Mouse (Mus musculus) CH12.LX (cell line): ENCODE data around the gene Chga. TPM values are rescaled to one million over a fixed set of nuclear protein-coding genes. Genes with fewer than 3 reads are reported as not detected.

Source experiments
- DNase-seq: peaks from one replicate; pipeline ENCODE4 v3.0.0-alpha.2; 2013; ENCODE audit errors: extremely low read depth
- H3K27ac ChIP-seq: 2 replicates; pipeline ENCODE4 v1.5.1; 2012; ENCODE audit warnings: low read depth, mild to moderate bottlenecking, control low read depth, moderate library complexity; ENCODE audit not compliant: insufficient read depth
- H3K27me3 ChIP-seq: replicated peaks from 2 replicates; pipeline ENCODE3; 2012; ENCODE audit warnings: inconsistent platforms
- H3K36me3 ChIP-seq, 2 experiments: replicated peaks in 1 of 2; 2 replicates each; pipeline versions ENCODE3 to v1.6.1; 2012; ENCODE audit warnings: inconsistent platforms in 1 of 2, low read length in 1 of 2, mild to moderate bottlenecking in 1 of 2, mixed read lengths in 1 of 2, moderate library complexity in 1 of 2; ENCODE audit not compliant: control insufficient read depth in 1 of 2, insufficient read depth in 1 of 2
- H3K4me1 ChIP-seq, 2 experiments: 2 replicates each; pipeline ENCODE4 v1.6.1; 2012; ENCODE audit warnings: inconsistent platforms in 1 of 2, moderate library complexity in 1 of 2; ENCODE audit not compliant: insufficient read depth in 2 of 2, control insufficient read depth in 1 of 2
- H3K4me2 ChIP-seq: 2 replicates; pipeline ENCODE4 v1.6.1; 2012; ENCODE audit warnings: low read depth, mild to moderate bottlenecking, control low read depth; ENCODE audit not compliant: poor library complexity, insufficient read depth, severe bottlenecking
- H3K4me3 ChIP-seq, 3 experiments: fragments of 150-350 bp in 1 of 3; sonication (generic) in 1 of 3; replicated peaks in 1 of 3; 2 replicates each; pipeline versions ENCODE3 to v1.5.1; 2011 to 2012; ENCODE audit warnings: low read depth in 2 of 3, low read length in 2 of 3, mild to moderate bottlenecking in 2 of 3, moderate library complexity in 2 of 3, control low read depth in 1 of 3, improper control_type of control experiment in 1 of 3, inconsistent platforms in 1 of 3, mixed read lengths in 1 of 3; ENCODE audit not compliant: poor library complexity in 1 of 3
- H3K79me2 ChIP-seq: replicated peaks from 2 replicates; pipeline ENCODE4 v1.6.1; 2012; ENCODE audit warnings: mild to moderate bottlenecking, moderate library complexity; ENCODE audit not compliant: control insufficient read depth, poor library complexity, insufficient read depth, severe bottlenecking; ENCODE audit errors: extremely low read depth
- H3K9ac ChIP-seq: 2 replicates; pipeline ENCODE4 v1.6.1; 2012; ENCODE audit warnings: low read depth, mild to moderate bottlenecking, control low read depth, moderate library complexity; ENCODE audit not compliant: insufficient read depth
- H3K9me3 ChIP-seq: replicated peaks from 2 replicates; pipeline ENCODE3; 2012; ENCODE audit warnings: low read length, inconsistent platforms, mixed read lengths
- CHD2 ChIP-seq: IDR thresholded peaks from 2 replicates; pipeline ENCODE4 v1.6.1; 2011; ENCODE audit warnings: low read length, improper control_type of control experiment
- E2F4 ChIP-seq: IDR thresholded peaks from 2 replicates; pipeline ENCODE4 v1.6.1; 2011; ENCODE audit warnings: low read depth, low read length, improper control_type of control experiment; ENCODE audit not compliant: insufficient replicate concordance
- IRF4 ChIP-seq: IDR thresholded peaks from 2 replicates; pipeline ENCODE4 v1.6.1; 2014; ENCODE audit warnings: low read depth, mild to moderate bottlenecking, inconsistent platforms, low read length, improper control_type of control experiment
- MAFK ChIP-seq: IDR thresholded peaks from 2 replicates; pipeline ENCODE4 v1.6.1; 2011; ENCODE audit warnings: low read length, improper control_type of control experiment; ENCODE audit not compliant: insufficient replicate concordance
- MAZ ChIP-seq: IDR thresholded peaks from 2 replicates; pipeline ENCODE4 v1.6.1; 2012; ENCODE audit warnings: low read depth, mild to moderate bottlenecking, inconsistent platforms, low read length, improper control_type of control experiment, moderate library complexity
- POLR2AphosphoS2 ChIP-seq: IDR thresholded peaks from 2 replicates; pipeline ENCODE4 v1.6.1; 2011; ENCODE audit warnings: low read depth, low read length, improper control_type of control experiment
- RCOR1 ChIP-seq: conservative IDR thresholded peaks from 2 replicates; pipeline ENCODE4 v1.6.1; 2012; ENCODE audit warnings: low read depth, mild to moderate bottlenecking, inconsistent platforms, low read length, improper control_type of control experiment
- SMC3 ChIP-seq: IDR thresholded peaks from 2 replicates; pipeline ENCODE4 v1.6.1; 2011; ENCODE audit warnings: low read depth, low read length, improper control_type of control experiment
- USF1 ChIP-seq: IDR thresholded peaks from 2 replicates; pipeline ENCODE4 v1.6.1; 2014; ENCODE audit warnings: low read depth, mild to moderate bottlenecking, inconsistent platforms, low read length, improper control_type of control experiment
- dilution Hi-C: fragments of 300-500 bp; cut with MboI; formaldehyde crosslinking; loops from 2 replicates; pipeline ENCODE4 v1.14.3; 2020; ENCODE audit warnings: low sequenced_read_pairs; ENCODE audit not compliant: extremely low pct_unique_long_range_greater_than_20kb, extremely low pct_ligation_motif_present
- in situ Hi-C: fragments of 300-500 bp; cut with MboI; formaldehyde crosslinking; loops from 3 replicates; pipeline ENCODE4 v1.14.3; 2019; ENCODE audit warnings: low sequenced_read_pairs, low pct_ligation_motif_present, low pct_unique_long_range_greater_than_20kb, mixed read lengths
- polyA plus RNA-seq: library from polyadenylated mRNA; unstranded; fragments of >175 nt; gene quantifications from 2 replicates; pipeline ENCODE4 v1.2.1, GENCODE M21; 2012; ENCODE audit warnings: low read depth; ENCODE audit not compliant: insufficient read length
- total RNA-seq, 2 experiments: library from RNA; depleted of rRNA; stranded (reverse); fragments of 300-350 nt in 1 of 2; fragments of >200 nt in 1 of 2; gene quantifications; 2 replicates each; pipeline ENCODE4 v1.2.3; 2012 to 2014

The Chga gene
- total and polyA plus RNA-seq, 3 experiments, result not detected

- no peak for TF ChIP-seq USF1
- TF ChIP-seq, all 38 proteins: peak for 0
- Histone ChIP-seq H3K4me3 (no peak overlapping the region), H3K79me2 (no peaks in the 10 kb centered on the region), H3K27ac (no peak overlapping the region), H3K4me2 (no peak overlapping the region), H3K36me3 (peaks cover 25 to 90% of the 10 kb centered on the region in 2 experiments), H3K9ac (no peak overlapping the region), H3K4me1 (peaks cover 4 to 27% of the 10 kb centered on the region in 2 experiments; a peak in 3 of 4 replicates), H3K9me3 (no peaks in the 10 kb centered on the region), H3K27me3 (no peaks in the 10 kb centered on the region)
- dilution Hi-C loops (no loop called here), in situ Hi-C loops (no loop called here)
- DNase-seq, result no peak
Measured at GRCm38 (mm10) chr12:102590711-102591360, 36.1 kb downstream of the Chga start.

GRCm38 (mm10) chr12:102593699-102594098, 38.9 kb downstream of the Chga start:
- H3K9me3 ChIP-seq, result peaks cover 6% of the 10 kb centered on the region
- H3K36me3 ChIP-seq, result peaks cover 3 to 88% of the 10 kb centered on the region in 2 experiments
- no peak for DNase-seq
- H3K27me3 ChIP-seq, result no peaks in the 10 kb centered on the region
- no peak overlapping the region for H3K27ac ChIP-seq
- H3K4me1 ChIP-seq, result peaks cover 0 to 3% of the 10 kb centered on the region in 2 experiments; a peak in 1 of 4 replicates
- no peak overlapping the region for H3K9ac ChIP-seq
- no peak overlapping the region for H3K4me3 ChIP-seq
- in situ Hi-C loops, result no loop called here
- H3K4me2 ChIP-seq, result no peak overlapping the region
- no peaks in the 10 kb centered on the region for H3K79me2 ChIP-seq
- dilution Hi-C loops, result no loop called here
- TF ChIP-seq SMC3 (no peak), MAFK (no peak), CHD2 (no peak), POLR2AphosphoS2 (no peak)

DNA sequence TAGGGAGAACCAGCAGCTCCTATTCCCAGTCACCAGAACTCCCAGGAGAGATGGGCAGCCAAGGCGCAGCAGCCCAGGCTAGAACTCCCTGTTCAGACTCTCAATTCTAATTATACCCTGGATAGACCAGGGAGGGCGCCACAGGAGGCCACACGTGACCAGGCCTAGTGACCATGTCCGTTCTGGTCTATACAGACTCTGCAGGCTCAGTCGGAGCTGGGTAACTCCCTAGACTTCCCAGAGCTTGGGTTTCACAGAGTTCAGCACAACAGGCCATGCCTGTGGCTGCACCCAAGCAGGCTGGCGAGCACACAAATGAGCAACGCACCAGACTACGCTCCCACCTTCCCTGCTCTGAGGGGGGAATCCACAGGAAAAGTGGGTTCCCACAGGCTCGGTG, 39.9 kb downstream of the Chga start:
- no peak for TF ChIP-seq RCOR1
- TF ChIP-seq E2F4, result no peak
- no peak for TF ChIP-seq IRF4
- TF ChIP-seq MAZ, result no peak
- TF ChIP-seq POLR2AphosphoS2, result no peak
- TF ChIP-seq, all 38 proteins: peak for 0
- in situ Hi-C loops, result no loop called here
- H3K4me2 ChIP-seq, result no peak overlapping the region

More for the DNA sequence above, 39.9 kb downstream of the Chga start:
- H3K4me3 ChIP-seq, result no peak overlapping the region
- dilution Hi-C loops, result no loop called here
- H3K9me3 ChIP-seq, result peaks cover 13% of the 10 kb centered on the region
- no peak for DNase-seq
- H3K79me2 ChIP-seq, result no peaks in the 10 kb centered on the region
- no peaks in the 10 kb centered on the region for H3K27me3 ChIP-seq
- H3K27ac ChIP-seq, result no peak overlapping the region
- no peak overlapping the region for H3K9ac ChIP-seq
- no peaks in the 10 kb centered on the region; a peak in 1 of 4 replicates for H3K4me1 ChIP-seq
- H3K36me3 ChIP-seq, result peaks cover 3 to 94% of the 10 kb centered on the region in 2 experiments
